Mouse (Mus musculus): Measurements from ENCODE around the gene Unc119. TPM values are rescaled to one million over a fixed set of nuclear protein-coding genes. Genes with fewer than 3 reads are reported as not detected.

Gene Unc119
- polyA plus RNA-seq, 1 experiment from 2014 or later = 73.1 TPM

DNA sequence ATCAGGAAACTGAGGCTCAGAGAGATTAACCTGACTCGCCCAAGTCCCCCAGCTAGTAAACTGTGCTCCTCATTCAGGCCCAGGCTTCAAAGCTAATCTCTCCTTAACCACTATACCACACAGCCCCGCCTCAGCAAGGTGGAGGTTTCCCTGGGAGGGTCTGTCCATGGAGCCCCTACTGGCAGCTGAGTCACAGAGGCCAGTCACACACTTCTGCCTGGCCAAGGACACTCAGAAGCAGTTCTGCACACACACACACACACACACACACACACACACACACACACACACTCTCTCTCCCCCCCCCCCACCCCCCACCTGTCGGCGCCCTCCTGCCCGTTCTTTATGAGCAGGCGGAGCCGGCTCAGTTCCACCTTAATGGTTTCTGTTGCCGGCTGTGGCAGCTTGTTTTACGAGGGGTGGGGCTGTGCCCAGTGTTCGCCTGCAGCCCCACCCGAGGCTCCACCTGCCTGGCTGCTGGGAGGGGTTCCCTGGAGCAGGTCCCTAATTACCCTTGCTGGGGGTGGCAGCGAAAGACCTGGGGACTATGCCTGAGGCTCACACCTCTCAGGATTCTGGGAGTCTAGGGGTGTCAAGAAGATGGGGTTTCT, 34.4 kb downstream of the Unc119 start:
- no peak overlapping the region for H3K4me2 ChIP-seq (replicated peaks; ENCODE audit: low read depth, low read length)
- DNase-seq (ENCODE audit: low spot score) (no peak), ATAC-seq (ENCODE audit: low FRiP score) (no peak)
- WGBS = 58% methylated on average over 10 of the region's 12 CpGs
- no peaks in the 10 kb centered on the region for H3K4me1 ChIP-seq (replicated peaks; ENCODE audit: control insufficient read depth, insufficient read depth, low read length)
- no peaks in the 10 kb centered on the region for H3K27me3 ChIP-seq (ENCODE audit: control insufficient read depth, insufficient read depth, low read length)
- no peaks in the 10 kb centered on the region for H3K36me3 ChIP-seq (ENCODE audit: control insufficient read depth, insufficient read depth, low read length)
- H3K9ac ChIP-seq (ENCODE audit: low read depth, low read length) = no peak overlapping the region
- no peak overlapping the region for H3K4me3 ChIP-seq (ENCODE audit: low read depth, low read length)
- H3K27ac ChIP-seq (ENCODE audit: low read depth, low read length) = no peak overlapping the region
- H3K9me3 ChIP-seq (ENCODE audit: control insufficient read depth, low read length) = no peaks in the 10 kb centered on the region

DNA sequence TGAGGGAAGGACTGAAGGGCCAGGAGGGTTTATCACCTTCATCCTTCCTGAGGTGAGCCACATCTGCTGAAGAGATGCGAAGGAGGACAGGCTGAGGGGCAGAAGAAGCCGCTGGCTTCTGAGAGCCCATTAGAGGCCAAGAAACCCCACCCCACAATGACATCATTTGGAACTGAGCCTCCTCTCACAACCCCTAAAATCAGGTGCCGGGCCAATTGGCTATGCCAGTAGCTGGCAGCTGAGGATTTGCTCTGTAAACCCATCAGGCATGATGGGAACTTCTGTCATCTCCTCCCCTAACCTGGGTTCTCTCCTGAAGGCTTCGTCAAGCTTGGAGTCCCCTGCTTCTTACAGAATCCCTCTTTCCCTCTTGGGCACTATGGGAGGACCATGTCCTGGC, 37.1 kb downstream of the Unc119 start:
- ATAC-seq (ENCODE audit: low FRiP score) (no peak), DNase-seq (ENCODE audit: low spot score) (no peak)
- H3K4me3 ChIP-seq (ENCODE audit: low read depth, low read length) = no peak overlapping the region
- H3K36me3 ChIP-seq (ENCODE audit: control insufficient read depth, insufficient read depth, low read length) = no peaks in the 10 kb centered on the region
- H3K4me2 ChIP-seq (replicated peaks; ENCODE audit: low read depth, low read length) = no peak overlapping the region
- no peak overlapping the region for H3K27ac ChIP-seq (ENCODE audit: low read depth, low read length)
- no peaks in the 10 kb centered on the region for H3K27me3 ChIP-seq (ENCODE audit: control insufficient read depth, insufficient read depth, low read length)
- H3K9me3 ChIP-seq (ENCODE audit: control insufficient read depth, low read length) = no peaks in the 10 kb centered on the region
- WGBS = 78% methylated on average over 4 of the region's 4 CpGs
- no peaks in the 10 kb centered on the region for H3K4me1 ChIP-seq (replicated peaks; ENCODE audit: control insufficient read depth, insufficient read depth, low read length)
- no peak overlapping the region for H3K9ac ChIP-seq (ENCODE audit: low read depth, low read length)

DNA sequence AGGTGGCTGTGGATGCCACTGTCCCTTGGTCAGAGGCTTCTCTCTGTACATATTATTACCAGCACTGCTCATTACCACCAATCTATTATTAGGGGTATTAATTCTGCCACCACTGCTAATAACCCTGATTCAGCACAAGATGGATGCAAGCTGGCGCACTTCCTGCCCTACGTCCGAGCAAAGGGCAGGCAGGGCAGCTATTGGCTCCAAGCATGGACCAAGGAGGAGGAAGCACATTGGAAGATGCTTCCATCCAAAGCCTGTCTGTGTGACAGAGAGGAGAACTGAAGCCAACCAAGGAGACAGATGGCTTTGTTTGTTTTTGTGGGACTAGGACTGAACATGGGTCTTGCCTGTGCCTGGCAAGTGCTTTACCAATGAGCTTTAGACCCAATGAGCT, 37.7 kb downstream of the Unc119 start:
- no peak overlapping the region for H3K9ac ChIP-seq (ENCODE audit: low read depth, low read length)
- no peaks in the 10 kb centered on the region for H3K36me3 ChIP-seq (ENCODE audit: control insufficient read depth, insufficient read depth, low read length)
- no peak overlapping the region for H3K4me3 ChIP-seq (ENCODE audit: low read depth, low read length)
- 87% methylated on average over 3 of the region's 3 CpGs for WGBS
- H3K27me3 ChIP-seq (ENCODE audit: control insufficient read depth, insufficient read depth, low read length) = no peaks in the 10 kb centered on the region
- H3K9me3 ChIP-seq (ENCODE audit: control insufficient read depth, low read length) = no peaks in the 10 kb centered on the region
- ATAC-seq (ENCODE audit: low FRiP score) (no peak), DNase-seq (ENCODE audit: low spot score) (no peak)
- no peaks in the 10 kb centered on the region for H3K4me1 ChIP-seq (replicated peaks; ENCODE audit: control insufficient read depth, insufficient read depth, low read length)
- no peak overlapping the region for H3K4me2 ChIP-seq (replicated peaks; ENCODE audit: low read depth, low read length)
- H3K27ac ChIP-seq (ENCODE audit: low read depth, low read length) = no peak overlapping the region

DNA sequence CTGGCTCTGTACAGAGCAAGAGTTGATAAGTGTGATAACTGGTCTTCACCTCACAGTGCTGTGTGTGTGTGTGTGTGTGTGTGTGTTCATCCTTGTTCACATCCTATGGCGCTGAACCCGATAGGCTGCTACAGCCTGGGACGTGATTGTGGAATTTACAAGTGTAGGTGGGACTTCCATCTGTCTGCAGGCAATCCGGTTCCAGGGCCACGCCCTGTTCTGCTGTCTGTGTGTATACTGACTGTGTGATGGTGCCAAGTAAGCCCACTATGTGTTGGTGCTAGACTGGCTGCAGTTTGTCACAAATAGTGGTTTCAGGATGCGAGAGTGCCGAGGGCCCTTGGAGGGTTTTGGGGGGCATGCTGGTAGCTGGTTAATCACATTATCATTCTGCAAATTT, 39.0 kb downstream of the Unc119 start:
- H3K9ac ChIP-seq (ENCODE audit: low read depth, low read length) = no peak overlapping the region
- H3K9me3 ChIP-seq (ENCODE audit: control insufficient read depth, low read length) = no peaks in the 10 kb centered on the region
- H3K27me3 ChIP-seq (ENCODE audit: control insufficient read depth, insufficient read depth, low read length) = no peaks in the 10 kb centered on the region
- no peak overlapping the region for H3K4me3 ChIP-seq (ENCODE audit: low read depth, low read length)
- DNase-seq (ENCODE audit: low spot score) (no peak), ATAC-seq (ENCODE audit: low FRiP score) (no peak)
- H3K27ac ChIP-seq (ENCODE audit: low read depth, low read length) = no peak overlapping the region
- 87% methylated on average over 7 of the region's 7 CpGs for WGBS
- H3K4me2 ChIP-seq (replicated peaks; ENCODE audit: low read depth, low read length) = no peak overlapping the region
- H3K36me3 ChIP-seq (ENCODE audit: control insufficient read depth, insufficient read depth, low read length) = no peaks in the 10 kb centered on the region
- no peaks in the 10 kb centered on the region for H3K4me1 ChIP-seq (replicated peaks; ENCODE audit: control insufficient read depth, insufficient read depth, low read length)

DNA sequence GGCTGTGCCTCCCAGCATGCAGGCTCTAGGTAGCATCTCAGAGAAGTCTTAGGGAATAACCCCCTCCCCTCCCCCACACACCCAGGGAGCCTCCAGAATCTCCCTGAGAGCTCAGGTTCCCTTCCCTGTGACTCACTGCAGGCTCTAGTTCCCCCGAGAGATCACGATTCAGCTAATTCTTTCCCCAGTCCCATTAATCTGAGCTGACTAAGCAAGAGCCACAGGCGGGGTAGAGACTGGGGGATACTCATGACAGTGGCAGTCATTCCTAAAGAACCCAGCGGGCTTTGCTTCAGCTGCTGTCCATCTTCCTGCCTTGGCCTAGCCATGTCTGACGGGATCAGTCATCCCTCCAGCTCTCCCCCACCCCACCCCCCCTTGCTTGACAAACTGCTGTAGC, 39.4 kb downstream of the Unc119 start:
- DNase-seq (ENCODE audit: low spot score) (no peak), ATAC-seq (ENCODE audit: low FRiP score) (no peak)
- H3K9ac ChIP-seq (ENCODE audit: low read depth, low read length) = no peak overlapping the region
- H3K9me3 ChIP-seq (ENCODE audit: control insufficient read depth, low read length) = no peaks in the 10 kb centered on the region
- WGBS = 37% methylated on average over 5 of the region's 5 CpGs
- H3K27me3 ChIP-seq (ENCODE audit: control insufficient read depth, insufficient read depth, low read length) = no peaks in the 10 kb centered on the region
- no peaks in the 10 kb centered on the region for H3K36me3 ChIP-seq (ENCODE audit: control insufficient read depth, insufficient read depth, low read length)
- no peaks in the 10 kb centered on the region for H3K4me1 ChIP-seq (replicated peaks; ENCODE audit: control insufficient read depth, insufficient read depth, low read length)
- no peak overlapping the region for H3K4me3 ChIP-seq (ENCODE audit: low read depth, low read length)
- H3K27ac ChIP-seq (ENCODE audit: low read depth, low read length) = no peak overlapping the region
- H3K4me2 ChIP-seq (replicated peaks; ENCODE audit: low read depth, low read length) = no peak overlapping the region

DNA sequence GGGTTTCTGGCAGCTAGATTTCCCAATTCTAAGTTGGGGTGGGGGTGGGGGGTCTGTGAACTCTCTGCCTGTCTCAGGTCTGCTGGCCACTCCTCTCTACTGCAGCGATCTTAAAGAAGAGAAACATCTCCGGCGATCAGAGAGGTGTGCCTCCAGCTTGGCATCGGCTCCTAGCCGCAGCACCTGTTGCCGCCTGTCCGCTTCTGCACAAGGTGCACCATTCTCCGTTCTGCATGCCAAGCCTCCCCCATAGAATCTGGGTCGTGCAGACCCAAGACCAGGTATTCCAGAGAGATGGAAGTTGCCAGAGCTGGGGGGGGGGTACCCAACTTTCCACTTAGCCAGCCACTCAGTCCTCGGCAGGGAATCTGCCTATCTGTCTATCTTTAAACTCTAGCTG, 42.5 kb downstream of the Unc119 start:
- WGBS = 88% methylated on average over 10 of the region's 10 CpGs
- no peaks in the 10 kb centered on the region for H3K27me3 ChIP-seq (ENCODE audit: control insufficient read depth, insufficient read depth, low read length)
- no peak overlapping the region for H3K4me3 ChIP-seq (ENCODE audit: low read depth, low read length)
- no peaks in the 10 kb centered on the region for H3K9me3 ChIP-seq (ENCODE audit: control insufficient read depth, low read length)
- H3K9ac ChIP-seq (ENCODE audit: low read depth, low read length) = no peak overlapping the region
- no peak for DNase-seq (ENCODE audit: low spot score)
- ATAC-seq (ENCODE audit: low FRiP score) = no peak
- no peak overlapping the region for H3K4me2 ChIP-seq (replicated peaks; ENCODE audit: low read depth, low read length)
- no peaks in the 10 kb centered on the region for H3K36me3 ChIP-seq (ENCODE audit: control insufficient read depth, insufficient read depth, low read length)
- no peak overlapping the region for H3K27ac ChIP-seq (ENCODE audit: low read depth, low read length)
- no peaks in the 10 kb centered on the region for H3K4me1 ChIP-seq (replicated peaks; ENCODE audit: control insufficient read depth, insufficient read depth, low read length)

DNA sequence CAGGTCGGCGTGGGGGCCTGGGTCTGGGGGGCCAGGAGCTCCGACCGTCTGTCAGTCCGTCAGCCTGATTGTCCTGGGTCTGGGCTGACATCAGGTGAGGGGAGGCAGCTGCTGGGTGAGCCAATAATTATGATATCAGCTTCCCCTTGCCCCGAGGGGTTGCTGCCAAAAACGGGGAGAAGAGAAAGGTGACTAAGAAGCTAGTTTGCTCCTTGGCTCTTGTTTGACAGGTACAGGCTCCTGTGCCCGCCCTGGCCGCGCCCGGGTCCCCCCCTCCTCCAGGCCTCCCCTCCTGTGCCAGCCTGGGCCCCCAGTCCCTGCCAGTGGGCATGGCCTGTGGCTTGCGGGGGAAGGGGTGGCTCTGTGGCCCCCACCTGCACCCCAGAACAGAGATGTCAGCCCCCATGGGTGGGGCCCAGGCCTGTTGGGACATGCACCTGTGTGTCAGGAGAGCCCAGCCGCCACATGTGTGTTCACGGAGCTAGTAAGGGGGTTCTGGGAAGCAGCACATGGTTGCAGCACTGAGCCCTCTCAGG, 43.3 kb downstream of the Unc119 start, which contains the start of gene Foxn1:
Gene Foxn1 (minus strand): TSS at position 51 of the 536 bp plus-strand sequence.
- Histone ChIP-seq H3K9ac (ENCODE audit: low read depth, low read length) (no peak within 1 kb of the TSS), H3K27me3 (ENCODE audit: control insufficient read depth, insufficient read depth, low read length) (no peaks in the 10 kb centered on the region), H3K4me3 (ENCODE audit: low read depth, low read length) (no peak within 1 kb of the TSS), H3K36me3 (ENCODE audit: control insufficient read depth, insufficient read depth, low read length) (no peaks in the 10 kb centered on the region), H3K9me3 (ENCODE audit: control insufficient read depth, low read length) (no peaks in the 10 kb centered on the region), H3K27ac (ENCODE audit: low read depth, low read length) (no peak within 1 kb of the TSS), H3K4me2 (replicated peaks; ENCODE audit: low read depth, low read length) (no peak within 1 kb of the TSS), H3K4me1 (replicated peaks; ENCODE audit: control insufficient read depth, insufficient read depth, low read length) (no peaks in the 10 kb centered on the region)
- WGBS = 86% methylated on average over 14 of the region's 14 CpGs
- ATAC-seq (ENCODE audit: low FRiP score) (no peak), DNase-seq (ENCODE audit: low spot score) (no peak)

DNA sequence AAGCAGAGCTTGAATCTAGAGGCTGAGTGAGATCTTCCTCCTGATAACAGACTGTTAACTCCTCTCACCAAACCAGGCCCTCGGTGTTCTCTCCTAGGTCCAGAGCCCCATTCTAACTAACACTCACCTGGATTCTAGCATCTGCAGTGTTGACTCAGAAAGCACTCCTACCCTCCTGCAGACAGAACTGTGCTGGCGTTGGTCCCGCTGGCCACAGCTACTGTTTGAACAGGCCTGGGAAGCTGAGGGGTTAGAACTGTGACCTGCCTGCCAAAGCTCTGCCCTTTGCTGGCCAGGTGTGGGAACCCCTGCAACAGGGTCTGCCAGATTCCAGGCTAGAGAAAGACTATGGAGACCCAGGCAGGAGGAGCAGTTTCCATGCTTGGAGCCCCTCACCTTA, 49.4 kb downstream of the Unc119 start:
- DNase-seq (ENCODE audit: low spot score) (no peak), ATAC-seq (ENCODE audit: low FRiP score) (no peak)
- H3K36me3 ChIP-seq (ENCODE audit: control insufficient read depth, insufficient read depth, low read length) = no peaks in the 10 kb centered on the region
- WGBS = 82% methylated on average over 3 of the region's 3 CpGs
- H3K4me2 ChIP-seq (replicated peaks; ENCODE audit: low read depth, low read length) = no peak overlapping the region
- H3K9ac ChIP-seq (ENCODE audit: low read depth, low read length) = no peak overlapping the region
- no peaks in the 10 kb centered on the region for H3K9me3 ChIP-seq (ENCODE audit: control insufficient read depth, low read length)
- no peaks in the 10 kb centered on the region for H3K4me1 ChIP-seq (replicated peaks; ENCODE audit: control insufficient read depth, insufficient read depth, low read length)
- no peak overlapping the region for H3K27ac ChIP-seq (ENCODE audit: low read depth, low read length)
- no peak overlapping the region for H3K4me3 ChIP-seq (ENCODE audit: low read depth, low read length)
- H3K27me3 ChIP-seq (ENCODE audit: control insufficient read depth, insufficient read depth, low read length) = 0 out of 2 replicates have a peak, but pooled peaks cover 3% of the 10 kb centered on the region

DNA sequence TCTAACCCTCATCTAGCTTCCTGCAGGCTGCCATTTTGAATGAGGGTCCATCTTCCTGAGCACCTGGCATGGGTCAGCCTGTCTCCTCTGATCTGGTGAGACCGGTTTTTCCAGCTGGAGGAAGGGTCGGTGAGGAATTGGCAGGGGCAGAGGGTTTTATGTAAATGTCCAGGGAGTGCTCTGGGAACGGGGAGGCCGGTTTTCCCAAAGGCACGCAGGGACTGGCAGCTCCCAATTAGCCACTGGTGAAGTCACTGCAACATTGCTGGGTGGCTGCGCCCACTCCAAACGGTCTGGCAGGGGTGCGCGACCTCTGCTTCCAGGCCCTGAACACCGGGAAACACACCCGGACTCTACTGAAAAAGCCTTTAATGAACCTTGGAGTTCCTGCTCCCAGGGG, 53.7 kb downstream of the Unc119 start:
- H3K36me3 ChIP-seq (ENCODE audit: control insufficient read depth, insufficient read depth, low read length) = no peaks in the 10 kb centered on the region
- no peaks in the 10 kb centered on the region for H3K9me3 ChIP-seq (ENCODE audit: control insufficient read depth, low read length)
- DNase-seq (ENCODE audit: low spot score) (peak; percentile 17), ATAC-seq (ENCODE audit: low FRiP score) (no peak)
- H3K27me3 ChIP-seq (ENCODE audit: control insufficient read depth, insufficient read depth, low read length) = 0 out of 2 replicates have a peak, but pooled peaks cover 3% of the 10 kb centered on the region
- no peak overlapping the region for H3K27ac ChIP-seq (ENCODE audit: low read depth, low read length)
- peak overlapping the region; percentile 44 for H3K4me2 ChIP-seq (replicated peaks; ENCODE audit: low read depth, low read length)
- no peaks in the 10 kb centered on the region for H3K4me1 ChIP-seq (replicated peaks; ENCODE audit: control insufficient read depth, insufficient read depth, low read length)
- H3K4me3 ChIP-seq (ENCODE audit: low read depth, low read length) = no peak overlapping the region
- peak overlapping the region; percentile 49 for H3K9ac ChIP-seq (ENCODE audit: low read depth, low read length)
- WGBS = 39% methylated on average over 11 of the region's 11 CpGs
